Comparison of ENCODE assay signal across 8 mouse cellular contexts in the genomic region with DNA sequence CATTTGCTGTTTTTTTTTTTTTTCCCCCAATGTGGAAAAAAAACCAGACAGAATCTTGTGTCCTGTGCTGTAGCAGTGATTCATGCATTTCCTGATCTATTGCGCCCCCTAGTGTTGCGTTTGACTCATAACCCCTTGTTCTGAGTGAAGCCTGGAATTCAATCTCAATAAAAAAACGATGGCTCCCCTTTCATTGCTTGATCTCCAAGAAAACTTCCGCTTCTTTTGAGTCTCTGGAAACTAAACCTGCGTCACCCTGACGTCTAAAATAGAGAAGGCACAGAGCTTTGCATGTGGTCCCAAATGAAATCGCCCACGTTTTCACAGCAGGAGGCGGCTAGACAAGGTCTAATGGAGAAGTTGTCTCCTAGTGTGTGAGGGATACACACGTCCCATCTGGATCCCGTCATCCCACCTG. TPM values are rescaled to one million over a fixed set of nuclear protein-coding genes. Genes with fewer than 3 reads are reported as not detected.
DNase-seq lines count a peak whose midpoint lies in the region; ATAC-seq and TF ChIP-seq lines count a peak whose summit lies in the region.

No protein-coding gene starts in this region.

- TF ChIP-seq CTCF in kidney, adult 2 months (conservative IDR thresholded peaks at IDR 0.05; ENCODE audit: insufficient read depth, insufficient read length, low read depth, low read length), result peak; percentile 21; the same call in 1 of the 2 replicates
- peak; percentile 81 for TF ChIP-seq CTCF in stomach, postnatal 0 days (IDR thresholded peaks at IDR 0.05; ENCODE audit: low read depth)

- DNase-seq in kidney, adult 2 months, result peak; percentile 28
- no peak for DNase-seq in kidney, adult 11 months
- DNase-seq in adrenal gland, postnatal 14 days, result peak; percentile 76
- peak; percentile 66 for DNase-seq in forebrain, embryonic 11.5 days (ENCODE audit: low spot score)
- DNase-seq in left cerebral cortex, postnatal 36 days (ENCODE audit: low spot score in 2 of 2), result peak; percentile 68 to 72
- peak; percentile 93 for DNase-seq in midbrain, embryonic 11.5 days (ENCODE audit: low spot score, missing footprints)
- peak; percentile 33 for DNase-seq in stomach, postnatal 0 days (ENCODE audit: low spot score)

- ATAC-seq in forebrain, embryonic 11.5 days (replicated peaks; ENCODE audit: low FRiP score), result no peak
- peak; percentile 76 for ATAC-seq in hindbrain, embryonic 15.5 days (ENCODE audit: low FRiP score, low read depth)
- no peak for ATAC-seq in midbrain, embryonic 11.5 days (ENCODE audit: low FRiP score)
- peak; percentile 54; the same call in 1 of the 2 replicates for ATAC-seq in stomach, postnatal 0 days (ENCODE audit: low FRiP score, low TSS enrichment)

- no peaks in the 10 kb centered on the region for H3K27me3 ChIP-seq in kidney, adult 2 months (replicated peaks; ENCODE audit: control insufficient read depth, insufficient read depth, low read length)
- no peaks in the 10 kb centered on the region for H3K27me3 ChIP-seq in forebrain, embryonic 11.5 days (ENCODE audit: control insufficient read depth, insufficient read depth, low read length)
- H3K27me3 ChIP-seq in hindbrain, embryonic 15.5 days, result no peaks in the 10 kb centered on the region
- H3K27me3 ChIP-seq in midbrain, embryonic 11.5 days (ENCODE audit: control insufficient read depth, insufficient read depth, low read length), result no peaks in the 10 kb centered on the region
- no peaks in the 10 kb centered on the region for H3K27me3 ChIP-seq in stomach, postnatal 0 days (ENCODE audit: control insufficient read depth, insufficient read depth, low read length)

- H3K27ac ChIP-seq in kidney, adult 2 months (ENCODE audit: insufficient read depth, low read depth, low read length), result no peak overlapping the region
- H3K27ac ChIP-seq in forebrain, embryonic 11.5 days (ENCODE audit: low read depth, low read length), result no peak overlapping the region
- H3K27ac ChIP-seq in hindbrain, embryonic 15.5 days (replicated peaks), result no peak overlapping the region
- H3K27ac ChIP-seq in midbrain, embryonic 11.5 days (ENCODE audit: low read depth, low read length), result no peak overlapping the region
- H3K27ac ChIP-seq in stomach, postnatal 0 days (replicated peaks), result no peak overlapping the region

- H3K4me3 ChIP-seq in kidney, adult 2 months (ENCODE audit: insufficient read depth, low read depth, low read length), result no peak overlapping the region
- H3K4me3 ChIP-seq in forebrain, embryonic 11.5 days (ENCODE audit: low read depth, low read length), result no peak overlapping the region
- H3K4me3 ChIP-seq in hindbrain, embryonic 15.5 days, result no peak overlapping the region
- no peak overlapping the region for H3K4me3 ChIP-seq in midbrain, embryonic 11.5 days (ENCODE audit: low read depth, low read length)
- H3K4me3 ChIP-seq in stomach, postnatal 0 days (ENCODE audit: low read depth, low read length), result no peak overlapping the region

- no peaks in the 10 kb centered on the region for H3K9me3 ChIP-seq in forebrain, embryonic 11.5 days (ENCODE audit: control insufficient read depth, low read length)
- no peaks in the 10 kb centered on the region for H3K9me3 ChIP-seq in hindbrain, embryonic 15.5 days
- no peaks in the 10 kb centered on the region for H3K9me3 ChIP-seq in midbrain, embryonic 11.5 days (ENCODE audit: control insufficient read depth, low read length)
- H3K9me3 ChIP-seq in stomach, postnatal 0 days (ENCODE audit: control insufficient read depth, low read length), result no peaks in the 10 kb centered on the region

- no peak overlapping the region for H3K4me2 ChIP-seq in forebrain, embryonic 11.5 days (ENCODE audit: low read depth, low read length, severe bottlenecking)
- no peak overlapping the region; the same call in 1 of the 2 replicates for H3K4me2 ChIP-seq in hindbrain, embryonic 15.5 days
- no peak overlapping the region for H3K4me2 ChIP-seq in midbrain, embryonic 11.5 days
- peak overlapping the region; percentile 45 for H3K4me2 ChIP-seq in stomach, postnatal 0 days (replicated peaks; ENCODE audit: low read depth)

- H3K36me3 ChIP-seq in kidney, adult 2 months (ENCODE audit: control insufficient read depth, insufficient read depth, low read length), result no peaks in the 10 kb centered on the region
- no peaks in the 10 kb centered on the region for H3K36me3 ChIP-seq in forebrain, embryonic 11.5 days (ENCODE audit: control insufficient read depth, insufficient read depth, low read length)
- H3K36me3 ChIP-seq in hindbrain, embryonic 15.5 days, result no peaks in the 10 kb centered on the region
- H3K36me3 ChIP-seq in midbrain, embryonic 11.5 days (ENCODE audit: control insufficient read depth, insufficient read depth, low read length), result no peaks in the 10 kb centered on the region
- no peaks in the 10 kb centered on the region for H3K36me3 ChIP-seq in stomach, postnatal 0 days (ENCODE audit: control insufficient read depth, insufficient read depth, low read length)

- TF ChIP-seq POLR2A in kidney, adult 2 months (IDR thresholded peaks at IDR 0.05; ENCODE audit: low read depth, low read length), result no peak

- TF ChIP-seq EP300 in stomach, postnatal 0 days (optimal IDR thresholded peaks at IDR 0.05), result no peak

- H3K4me1 ChIP-seq in kidney, adult 2 months (ENCODE audit: control insufficient read depth, insufficient read depth, low read length), result no peaks in the 10 kb centered on the region
- no peaks in the 10 kb centered on the region for H3K4me1 ChIP-seq in forebrain, embryonic 11.5 days (replicated peaks; ENCODE audit: control insufficient read depth, insufficient read depth, low read length)
- peaks cover 4% of the 10 kb centered on the region; the same call in 1 of the 2 replicates for H3K4me1 ChIP-seq in hindbrain, embryonic 15.5 days (replicated peaks)
- no peaks in the 10 kb centered on the region for H3K4me1 ChIP-seq in midbrain, embryonic 11.5 days (ENCODE audit: control insufficient read depth, insufficient read depth, low read length)
- H3K4me1 ChIP-seq in stomach, postnatal 0 days (replicated peaks; ENCODE audit: control insufficient read depth, insufficient read depth), result no peaks in the 10 kb centered on the region

- 12% methylated on average over 11 of the region's 11 CpGs for WGBS in kidney, adult 2 months
- WGBS in forebrain, embryonic 11.5 days, result 19% methylated on average over 11 of the region's 11 CpGs
- WGBS in hindbrain, embryonic 15.5 days, result 19% methylated on average over 11 of the region's 11 CpGs
- WGBS in midbrain, embryonic 11.5 days, result 18% methylated on average over 11 of the region's 11 CpGs
- 14% methylated on average over 11 of the region's 11 CpGs for WGBS in stomach, postnatal 0 days

- no peak overlapping the region for H3K9ac ChIP-seq in forebrain, embryonic 11.5 days (ENCODE audit: low read length)
- H3K9ac ChIP-seq in hindbrain, embryonic 15.5 days, result no peak overlapping the region
- H3K9ac ChIP-seq in midbrain, embryonic 11.5 days (ENCODE audit: low read length), result no peak overlapping the region
- no peak overlapping the region for H3K9ac ChIP-seq in stomach, postnatal 0 days (ENCODE audit: low read length)

- intact Hi-C loops in left cerebral cortex, postnatal 36 days (cut with DNase I), result loop anchor here (5.0 kb wide), 2 partner anchors 80 to 105 kb away; no protein-coding TSS in a partner anchor

RNA-seq across cellular contexts. Expression of a gene that starts 15.3 kb away (rescaled TPM):
- polyA plus RNA-seq in kidney, adult 2 months (2012; rRNA removed), result 31.0 and 39.7 TPM in 2 replicates
- 36.1 and 50.2 TPM in 2 replicates for total RNA-seq in adrenal gland, postnatal 14 days (2021)
- 12.7 and 13.9 TPM in 2 replicates for polyA plus RNA-seq in forebrain, embryonic 11.5 days (2014; fragmentation: Nextera tagmentation; extraction: Ambion mirVana)
- 30.8 and 31.1 TPM in 2 replicates for polyA plus RNA-seq in hindbrain, embryonic 15.5 days (2015; fragmentation: Nextera tagmentation; extraction: Ambion mirVana)
- 10 to 100 TPM; 23.8 to 24.5 TPM for total RNA-seq in left cerebral cortex, postnatal 36 days (2021)
- 17.0 and 17.2 TPM in 2 replicates for polyA plus RNA-seq in midbrain, embryonic 11.5 days (2014; fragmentation: Nextera tagmentation; extraction: Ambion mirVana)
- 9.6 and 10.3 TPM in 2 replicates for polyA plus RNA-seq in stomach, postnatal 0 days (2015; fragmentation: Nextera tagmentation; extraction: Ambion mirVana)

Comparison
In these comparisons a context has a peak if more than half of its experiments do, and no peak if none do; other contexts are left out.
1. ATAC-seq: peak in hindbrain, embryonic 15.5 days (single experiment) and stomach, postnatal 0 days (single experiment); none in forebrain, embryonic 11.5 days (single experiment) and midbrain, embryonic 11.5 days (single experiment).